Mouse (Mus musculus): ENCODE data around the gene Ece1. TPM values are rescaled to one million over a fixed set of nuclear protein-coding genes. Genes with fewer than 3 reads are reported as not detected.

Gene Ece1
- polyA plus RNA-seq, 1 experiment, result 111 TPM

DNA sequence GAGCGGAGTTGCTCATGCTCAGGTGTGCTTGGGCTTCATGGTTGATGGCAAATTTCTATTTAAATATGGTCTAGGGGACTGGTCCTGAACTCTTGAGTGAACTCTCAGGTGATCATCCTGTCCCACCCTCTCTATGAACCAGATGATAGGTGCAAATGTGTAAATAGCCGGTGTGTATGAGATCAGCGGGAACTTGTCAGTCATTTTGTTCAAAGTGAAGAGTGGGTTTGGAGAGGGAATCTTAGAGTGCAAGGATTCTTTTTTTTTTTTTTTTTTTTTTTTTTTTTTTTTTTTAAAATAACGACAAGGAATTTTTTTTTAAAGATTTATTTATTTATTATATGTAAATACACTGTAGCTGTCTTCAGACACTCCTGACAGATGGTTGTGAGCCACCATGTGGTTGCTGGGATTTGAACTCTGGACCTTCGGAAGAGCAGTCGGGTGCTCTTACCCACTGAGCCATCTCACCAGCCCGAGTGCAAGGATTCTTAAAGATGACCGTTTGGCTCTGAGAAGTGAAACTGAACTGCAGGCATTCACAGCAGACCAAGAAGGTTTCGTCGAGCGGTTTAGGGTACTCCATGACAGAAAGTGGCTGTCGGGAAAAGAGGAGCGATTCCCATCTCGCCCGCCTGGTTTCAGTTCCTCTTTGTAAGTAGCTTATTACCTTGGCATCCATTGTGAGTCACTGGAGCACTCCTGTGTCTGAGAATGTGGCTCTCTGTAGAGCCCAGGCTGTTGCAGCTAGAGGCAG is 151.9 kb downstream of the Ece1 start:
- WGBS, result 86% methylated on average over 15 of the region's 15 CpGs
- Histone ChIP-seq H3K4me3 (replicated peaks; ENCODE audit: extremely low read depth, low read depth, low read length) (no peak overlapping the region), H3K4me1 (ENCODE audit: control insufficient read depth, insufficient read depth, low read length) (no peaks in the 10 kb centered on the region)
- DNase-seq, result no peak
- TF ChIP-seq POLR2A (IDR thresholded peaks at IDR 0.05; ENCODE audit: borderline replicate concordance, extremely low read depth, low read depth, low read length) (no peak), CTCF (IDR thresholded peaks at IDR 0.05; ENCODE audit: insufficient read depth, low read length) (no peak)

Other genes with a start within 250 kb of the Ece1 start
- 68.3 and 101 TPM in 2 replicates for gene Rap1gap, start 197.5 kb upstream of the Ece1 start, polyA plus RNA-seq (2012; rRNA removed)
- gene Alpl, start 65.9 kb upstream of the Ece1 start, polyA plus RNA-seq (2012; rRNA removed), result 5.4 and 5.5 TPM in 2 replicates
- gene Eif4g3, start 130.8 kb downstream of the Ece1 start, polyA plus RNA-seq (2012; rRNA removed), result 69.8 and 79.4 TPM in 2 replicates

All from lung, adult 2 months (tissue).